Mouse (Mus musculus): Measurements from ENCODE around the gene 6820408C15Rik.
A peak's percentile ranks its signal among the peaks of the same experiment; 100 is the strongest.
"Not testable (repeated sequence)": the region's sequence is repeated elsewhere in the genome, so short reads cannot be mapped to it uniquely, and the experiment has no call there.

Gene 6820408C15Rik

DNA sequence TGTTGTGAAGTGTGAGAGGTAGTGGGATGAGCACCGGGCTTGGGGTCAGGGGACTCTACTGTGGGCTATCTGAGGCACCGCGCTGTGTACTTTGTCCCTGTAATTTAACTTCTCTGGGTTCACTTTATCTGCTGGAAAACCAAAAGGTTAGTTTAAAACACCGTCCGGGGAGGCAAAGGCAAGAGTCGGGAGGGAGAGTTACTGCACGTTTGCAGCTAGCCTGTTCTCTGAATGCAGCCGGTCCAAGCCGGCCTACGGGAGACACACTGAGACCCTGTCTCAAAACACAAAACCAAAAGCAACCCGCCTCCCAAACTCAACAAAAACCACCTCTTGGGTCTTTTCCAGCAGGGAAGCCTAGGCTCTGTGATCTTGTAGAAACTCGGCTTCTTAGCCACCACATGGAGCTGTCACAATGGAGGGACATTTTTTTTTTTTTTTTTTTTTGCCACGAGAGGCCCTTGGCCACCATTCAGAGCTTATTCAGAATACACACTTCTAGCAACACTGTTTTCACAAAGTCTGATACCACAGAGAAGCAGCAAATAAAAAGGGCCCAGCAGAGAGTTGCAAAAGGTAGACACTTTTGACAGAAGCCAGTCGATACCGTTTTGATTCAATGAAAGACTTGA, 2.7 kb upstream of the 6820408C15Rik start:
- DNase-seq = peak in 1 of 2 experiments; percentile 35

- DNase-seq = peak in 1 of 2 experiments; percentile 64
These were observed 2.1 kb upstream of the 6820408C15Rik start for GRCm38 (mm10) chr2:152413158-152413764.

GRCm38 (mm10) chr2:152413765-152414584, 1.4 kb upstream of the 6820408C15Rik start:
- DNase-seq = peak; percentile 39 to 61

- DNase-seq = peak; percentile 86 to 90
These were observed 709 bp upstream of the 6820408C15Rik start, which contains the start of gene Zcchc3 for GRCm38 (mm10) chr2:152414591-152415165. TSS of gene Zcchc3 (minus strand) at chr2:152415027.

- DNase-seq = no peak
These were observed 399 bp downstream of the 6820408C15Rik start for GRCm38 (mm10) chr2:152415786-152416185.

DNA sequence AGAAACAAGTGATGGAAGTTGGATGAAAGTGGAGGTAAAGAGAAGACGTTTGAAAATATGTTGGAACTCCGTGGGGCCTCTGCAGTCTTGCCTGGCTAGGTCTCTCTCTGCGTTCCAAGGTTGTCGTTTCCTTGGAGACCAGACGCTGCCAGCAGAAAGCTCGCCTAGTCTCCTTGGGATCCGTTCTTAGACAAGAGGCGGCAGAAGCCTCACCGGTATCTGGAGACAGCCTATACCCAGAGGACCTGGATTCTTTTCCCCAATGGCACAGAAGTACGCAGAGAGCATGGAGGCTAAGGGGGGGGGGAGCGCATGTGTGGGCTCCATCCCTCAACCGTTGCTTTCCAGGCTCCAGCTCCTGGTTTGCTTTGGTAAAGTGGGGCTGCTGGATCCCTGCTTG, 12.1 kb downstream of the 6820408C15Rik start:
- peak in 1 of 2 experiments; percentile 31 for DNase-seq

DNA sequence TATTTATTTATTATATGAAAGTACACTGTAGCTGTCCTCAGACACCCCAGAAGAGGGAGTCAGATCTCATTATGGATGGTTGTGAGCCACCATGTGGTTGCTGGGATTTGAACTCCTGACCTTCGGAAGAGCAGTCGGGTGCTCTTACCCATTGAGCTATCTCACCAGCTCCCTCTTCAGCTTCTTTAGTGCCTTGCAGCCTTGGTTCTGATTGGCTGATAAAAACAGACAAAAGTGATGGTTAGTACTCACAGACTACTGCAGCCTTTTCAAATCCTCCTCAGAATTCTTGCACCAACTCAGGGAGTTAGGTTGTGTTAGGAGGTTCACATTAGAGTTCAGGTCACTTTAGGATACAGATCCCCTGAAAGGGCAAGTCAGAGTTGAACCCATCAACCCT, 13.1 kb downstream of the 6820408C15Rik start:
- DNase-seq = not testable (repeated sequence)

DNA sequence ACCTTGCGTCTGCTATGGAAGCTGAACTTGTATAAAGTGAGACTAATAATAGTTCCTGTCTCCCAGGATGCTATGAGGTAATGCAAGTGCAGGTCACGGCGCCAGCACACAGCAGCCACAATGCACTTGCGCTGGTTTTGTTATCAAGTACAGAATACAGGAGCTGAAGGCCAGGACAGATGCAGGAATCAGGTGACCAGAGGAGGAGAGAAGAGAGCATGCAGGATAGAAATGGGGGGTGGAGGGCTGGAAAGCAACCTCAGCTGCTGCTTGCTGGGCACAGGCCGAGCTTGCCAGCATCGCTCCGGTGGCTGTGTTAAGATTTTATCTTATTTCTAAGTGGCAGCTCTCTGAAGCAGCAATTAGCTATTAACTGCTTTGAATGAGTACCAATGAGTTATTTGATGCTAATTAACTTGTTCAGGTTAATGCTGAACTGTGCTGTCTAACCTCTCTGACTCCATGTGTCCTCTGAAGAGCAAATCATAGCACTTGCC, 21.1 kb downstream of the 6820408C15Rik start:
- DNase-seq = peak; percentile 56 to 57

- peak; percentile 69 to 92 for DNase-seq
These were observed 21.8 kb downstream of the 6820408C15Rik start for GRCm38 (mm10) chr2:152436983-152437860.

DNA sequence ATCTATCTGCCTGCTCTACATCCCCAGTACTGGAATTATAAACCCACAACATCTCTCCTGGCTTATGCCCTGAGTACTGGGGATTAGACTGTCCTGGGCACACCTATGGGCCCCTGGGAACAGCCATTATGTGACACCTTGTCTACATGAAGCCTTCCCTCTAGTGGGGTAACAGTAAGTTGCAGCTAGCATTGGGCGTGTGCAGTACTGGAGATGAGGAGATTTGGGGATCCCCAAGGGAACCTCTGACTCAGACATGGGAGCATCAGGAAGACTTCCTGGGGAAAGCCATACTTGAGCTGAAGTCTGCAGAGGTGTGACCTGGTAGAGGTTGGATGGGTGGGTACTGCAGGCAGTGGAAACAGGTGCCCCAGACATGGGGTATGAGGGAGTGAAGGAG, 23.6 kb downstream of the 6820408C15Rik start:
- no peak for DNase-seq

- DNase-seq = no peak
These were observed 24.4 kb downstream of the 6820408C15Rik start for GRCm38 (mm10) chr2:152439833-152440232.

GRCm38 (mm10) chr2:152442322-152442721, 26.9 kb downstream of the 6820408C15Rik start:
- no peak for DNase-seq

DNA sequence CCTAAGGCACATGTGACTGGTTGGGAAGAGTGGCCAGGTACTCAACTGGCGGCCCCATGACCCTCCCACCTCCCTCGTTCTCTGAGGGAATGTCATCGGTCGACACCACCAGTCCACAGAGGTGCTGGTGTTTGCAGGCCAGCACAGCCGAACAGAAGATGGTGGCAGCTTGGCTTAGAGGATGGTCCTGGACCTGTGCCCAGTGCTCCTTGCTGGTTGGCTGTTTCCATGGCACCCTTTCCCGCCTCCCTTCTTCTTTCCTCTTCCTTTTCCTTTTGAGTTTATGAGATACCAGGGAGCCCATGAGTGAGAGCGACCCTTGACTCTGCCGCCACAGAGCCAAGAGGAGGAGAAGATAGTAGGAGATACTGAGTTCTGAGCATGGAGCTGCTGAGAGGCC, 27.9 kb downstream of the 6820408C15Rik start:
- peak in 1 of 2 experiments; percentile 20 for DNase-seq

GRCm38 (mm10) chr2:152446642-152447041, 31.3 kb downstream of the 6820408C15Rik start:
- DNase-seq = no peak

DNA sequence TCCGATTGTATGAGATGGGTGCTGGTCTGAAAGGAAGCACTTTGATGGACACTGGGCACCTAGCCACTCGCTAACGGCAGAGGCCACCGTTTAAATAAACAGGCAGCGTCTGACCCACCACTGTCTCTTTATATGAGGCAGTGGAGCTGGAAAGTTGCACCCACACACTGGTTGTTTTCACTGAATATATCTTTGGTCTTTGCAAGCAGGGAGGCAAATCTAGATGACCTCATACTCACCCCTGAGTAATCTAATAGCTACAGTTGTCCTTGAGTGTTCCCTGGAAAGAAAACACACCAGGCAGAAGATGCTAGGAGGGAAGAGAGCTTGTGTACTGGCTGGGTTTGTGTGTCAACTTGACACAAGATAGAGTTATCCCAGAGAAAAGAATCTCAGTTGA, 32.1 kb downstream of the 6820408C15Rik start:
- DNase-seq = no peak

DNA sequence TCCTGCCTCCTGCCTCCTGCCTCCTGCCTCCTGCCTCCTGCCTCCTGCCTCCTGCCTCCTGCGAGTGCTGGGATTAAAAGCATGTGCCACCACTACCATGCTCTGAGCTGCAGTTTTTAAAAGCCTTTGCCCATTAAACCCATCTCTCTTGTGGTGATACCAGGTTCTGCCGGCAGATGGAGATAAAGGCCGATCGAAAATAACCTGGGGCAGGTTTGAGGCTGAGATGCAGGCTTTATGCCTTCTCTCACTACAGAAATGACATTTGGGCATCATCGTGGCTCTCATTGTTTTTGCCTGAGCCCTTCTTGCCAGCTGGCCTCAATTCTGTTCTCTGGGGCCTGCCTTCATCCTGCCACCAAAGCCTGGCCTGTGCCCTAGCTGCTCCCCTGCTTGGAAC, 34.9 kb downstream of the 6820408C15Rik start:
- DNase-seq = peak; percentile 51 to 84

GRCm38 (mm10) chr2:152452101-152452781, 36.9 kb downstream of the 6820408C15Rik start:
- no peak for DNase-seq

DNA sequence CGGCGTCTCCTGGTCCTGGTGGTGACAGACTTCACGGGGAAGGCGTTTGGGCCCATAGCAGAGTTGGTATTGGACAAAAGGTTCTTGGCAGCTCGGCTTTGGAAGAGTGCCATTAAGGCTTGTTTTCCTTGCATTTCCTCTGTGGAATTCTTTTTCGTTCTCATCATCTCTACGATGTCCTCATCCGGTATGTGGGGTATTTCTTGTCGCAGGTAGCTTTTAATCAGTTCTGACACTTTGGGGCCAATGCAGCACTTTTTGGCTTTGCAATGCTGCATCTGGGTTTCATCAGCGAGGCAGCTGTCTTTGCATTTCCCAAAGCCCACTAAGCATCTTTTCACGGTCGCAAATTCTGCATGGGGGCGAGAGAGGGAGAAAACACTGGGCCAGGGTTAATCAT, 43.9 kb downstream of the 6820408C15Rik start:
- DNase-seq = no peak

DNA sequence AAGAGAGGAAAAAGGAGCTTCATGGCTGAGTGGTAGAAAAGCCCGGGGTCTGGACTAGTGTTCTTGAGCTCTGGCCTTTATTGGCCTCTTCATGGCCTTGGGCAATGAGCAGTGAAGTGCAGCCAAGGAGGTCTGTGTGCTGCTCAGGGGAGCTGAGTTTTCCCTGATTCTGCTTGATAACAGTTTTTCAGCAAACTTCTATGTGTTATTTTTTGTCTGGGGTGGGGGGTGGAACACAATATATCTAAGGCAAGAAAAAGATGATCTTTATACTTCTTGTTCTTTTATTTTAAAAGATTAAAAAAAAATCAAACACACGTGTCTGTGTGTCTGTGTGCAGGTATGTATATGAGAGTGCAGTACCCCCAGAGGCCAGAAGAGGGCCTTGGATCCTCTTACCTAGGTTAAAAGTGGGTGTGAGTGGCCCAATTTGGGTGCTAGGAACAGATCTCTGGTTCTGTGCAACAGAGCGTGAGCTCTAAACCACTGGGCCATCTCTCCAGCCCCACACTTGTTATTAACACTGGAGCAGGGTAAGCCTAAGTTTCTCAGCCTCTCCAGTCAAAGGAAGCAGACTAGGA, 49.3 kb downstream of the 6820408C15Rik start, which contains the start of gene Defb23:
Gene Defb23, minus strand, starts transcription at position 51 of the 581 bp plus-strand sequence.
- no peak for DNase-seq

- DNase-seq = peak; percentile 58 to 74
These were observed 55.6 kb downstream of the 6820408C15Rik start for GRCm38 (mm10) chr2:152470973-152471372.

DNA sequence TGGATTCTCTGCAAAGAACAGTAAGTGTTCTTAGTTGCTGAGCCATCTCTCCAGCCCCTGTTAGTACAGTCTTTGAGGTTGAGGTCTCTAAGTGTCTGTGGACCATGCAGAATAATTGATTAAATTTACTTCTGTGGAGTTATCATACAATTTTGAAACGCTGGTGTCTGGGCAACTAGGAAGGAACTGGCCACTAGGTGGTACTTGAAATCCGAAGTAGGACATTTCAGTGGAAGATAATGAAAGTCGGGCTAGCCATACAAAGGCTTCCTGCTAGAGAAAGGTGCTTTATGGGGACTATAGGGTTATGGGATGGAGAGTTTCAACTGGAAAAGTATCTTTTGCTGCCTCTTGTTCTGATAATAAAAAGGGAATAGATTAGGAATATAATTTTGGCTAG, 57.0 kb downstream of the 6820408C15Rik start:
- peak in 1 of 2 experiments; percentile 26 for DNase-seq

All from kidney, postnatal 36 days (tissue).